Mouse (Mus musculus) heart, postnatal 25 days (tissue): ENCODE measurements around the gene Dynlt1c. TPM values are rescaled to one million over a fixed set of nuclear protein-coding genes. Genes with fewer than 3 reads are reported as not detected.
"Not testable (repeated sequence)": the region's sequence is repeated elsewhere in the genome, so short reads cannot be mapped to it uniquely, and the experiment has no call there.

ENCODE experiments used
- DNase-seq: peaks from one replicate; pipeline ENCODE4 v3.0.0; 2022; ENCODE audit warnings: low spot score
- intact Hi-C: fragments of 180-260 bp; cut with DNase I; formaldehyde crosslinking; loops from one replicate; pipeline ENCODE4 v1.15.1; 2025
- total RNA-seq, 2 experiments: library from RNA; stranded (reverse); gene quantifications; 2 replicates each; pipeline ENCODE4 v1.2.3; 2021

Dynlt1c gene
- total RNA-seq, 2 experiments from 2014 or later: 3.8 to 4.2 TPM

- DNase-seq, intact Hi-C loops: not testable (repeated sequence)
Measured at GRCm38 (mm10) chr17:6650904-6651565, 49.6 kb downstream of the Dynlt1c start.

- DNase-seq, intact Hi-C loops: not testable (repeated sequence)
Measured at GRCm38 (mm10) chr17:6653341-6653946, 52.0 kb downstream of the Dynlt1c start.

GRCm38 (mm10) chr17:6655087-6655511, 53.6 kb downstream of the Dynlt1c start:
- intact Hi-C loops: not testable (repeated sequence)
- peak; percentile 64 for DNase-seq

GRCm38 (mm10) chr17:6655567-6656281, 54.3 kb downstream of the Dynlt1c start, which contains the start of gene Dynlt1f:
TSS of gene Dynlt1f (minus strand) at chr17:6655900.
- intact Hi-C loops: not testable (repeated sequence)
- peak; percentile 80 for DNase-seq

GRCm38 (mm10) chr17:6656471-6656870, 55.0 kb downstream of the Dynlt1c start:
- intact Hi-C loops, DNase-seq: not testable (repeated sequence)

GRCm38 (mm10) chr17:6658801-6659200, 57.3 kb downstream of the Dynlt1c start, which contains the start of gene Sytl3:
TSS of gene Sytl3 (plus strand) at chr17:6659093.
- DNase-seq, intact Hi-C loops: not testable (repeated sequence)

Other genes with a start within 250 kb of the Dynlt1c start
- 10 to 100 TPM; 53.6 to 56.5 TPM for gene Dynlt1b, start 171.6 kb upstream of the Dynlt1c start, total RNA-seq
- 10 to 100 TPM; 50.6 to 59.2 TPM for gene Dynlt1f, start 54.2 kb downstream of the Dynlt1c start, total RNA-seq
- gene Sytl3, start 57.4 kb downstream of the Dynlt1c start, total RNA-seq: under 1 TPM; 0.39 to 0.57 TPM
- gene Ezr, start 181.1 kb downstream of the Dynlt1c start, total RNA-seq: 10 to 100 TPM; 39.3 to 43.6 TPM